Mouse (Mus musculus) small intestine, adult 2 months (tissue): ENCODE data around the gene Nsdhl.

Experiments used
- CTCF ChIP-seq: fragments of 200-500 bp; IDR thresholded peaks from 2 replicates; pipeline ENCODE4 v1.5.1; 2012; ENCODE audit warnings: low read depth, mild to moderate bottlenecking, control low read depth, inconsistent platforms, low read length, moderate library complexity, mixed read lengths; ENCODE audit not compliant: insufficient replicate concordance, insufficient read length; ENCODE audit errors: extremely low read depth
- POLR2A ChIP-seq: fragments of 200-500 bp; IDR thresholded peaks from 2 replicates; pipeline ENCODE4 v1.6.1; 2012; ENCODE audit warnings: low read depth, mild to moderate bottlenecking, control low read depth, inconsistent platforms, low read length, moderate library complexity

DNA sequence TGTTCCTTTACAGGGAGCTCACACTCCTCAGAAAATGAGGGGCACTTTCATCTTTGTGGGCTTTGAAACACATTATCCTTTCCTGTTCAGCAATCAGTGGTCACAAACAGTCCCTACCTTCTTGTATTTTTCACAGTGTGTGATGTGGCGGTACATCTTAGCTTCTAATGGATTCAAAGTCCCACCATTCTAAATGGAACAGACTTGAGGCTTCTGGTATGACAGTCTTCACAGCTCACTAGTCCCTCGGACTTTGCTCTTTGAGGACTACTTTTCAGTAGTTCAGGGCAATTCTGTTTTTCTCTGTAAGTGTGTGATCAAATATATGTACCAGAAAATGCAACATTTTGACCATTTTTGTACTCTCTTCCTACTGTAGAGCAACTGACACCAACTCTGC lies 3.0 kb downstream of the Nsdhl start:
- no peak for TF ChIP-seq POLR2A
- no peak for TF ChIP-seq CTCF
